Mouse (Mus musculus): ENCODE results near the gene Ms4a6c. TPM values are rescaled to one million over a fixed set of nuclear protein-coding genes. Genes with fewer than 3 reads are reported as not detected.

Ms4a6c gene
- total and polyA plus RNA-seq, 3 experiments = not detected

- Histone ChIP-seq H3K9ac (ENCODE audit: control insufficient read depth, low read depth, low read length, poor library complexity, severe bottlenecking) (no peak overlapping the region), H3K4me3 (ENCODE audit: control insufficient read depth in 1 of 2, insufficient read depth in 1 of 2, low read depth in 2 of 2, low read length in 2 of 2) (no peak overlapping the region), H3K79me2 (ENCODE audit: control insufficient read depth, insufficient read depth, low read length, poor library complexity) (no peaks in the 10 kb centered on the region), H3K27me3 (ENCODE audit: control insufficient read depth in 1 of 2, insufficient read depth in 2 of 2, low read length in 2 of 2) (peaks cover 0 to 7% of the 10 kb centered on the region in 2 experiments; a peak in 3 of 4 replicates), H3K4me1 (ENCODE audit: control insufficient read depth in 1 of 2, insufficient read depth in 2 of 2, low read length in 2 of 2) (no peaks in the 10 kb centered on the region), H3K9me3 (replicated peaks; ENCODE audit: insufficient read depth, low read length) (no peaks in the 10 kb centered on the region), H3K36me3 (ENCODE audit: control insufficient read depth in 1 of 2, insufficient read depth in 2 of 2, low read length in 2 of 2) (no peaks in the 10 kb centered on the region), H3K27ac (ENCODE audit: control insufficient read depth, low read depth, low read length) (no peak overlapping the region)
- TF ChIP-seq JUND (IDR thresholded peaks at IDR 0.05; ENCODE audit: low read depth, low read length) (no peak), SIN3A (IDR thresholded peaks at IDR 0.05; ENCODE audit: low read length) (no peak), MAX (IDR thresholded peaks at IDR 0.05; ENCODE audit: low read length) (no peak), POLR2AphosphoS2 (IDR thresholded peaks at IDR 0.05; ENCODE audit: low read length) (no peak), KAT2A (conservative IDR thresholded peaks at IDR 0.05; ENCODE audit: low read depth, low read length) (no peak), E2F4 (IDR thresholded peaks at IDR 0.05; ENCODE audit: borderline replicate concordance, low read depth, low read length) (no peak), MAFK (IDR thresholded peaks at IDR 0.05; ENCODE audit: borderline replicate concordance, low read depth, low read length) (no peak), MYB (IDR thresholded peaks at IDR 0.05; ENCODE audit: low read depth, low read length) (no peak), SMC3 (IDR thresholded peaks at IDR 0.05; ENCODE audit: low read depth, low read length) (no peak), HCFC1 (IDR thresholded peaks at IDR 0.05; ENCODE audit: low read depth, low read length) (no peak), TBP (IDR thresholded peaks at IDR 0.05; ENCODE audit: low read depth, low read length) (no peak)
- DNase-seq (ENCODE audit: low read depth, low spot score) = no peak
Measured at GRCm38 (mm10) chr19:11504857-11505256, 35.7 kb downstream of the Ms4a6c start.

GRCm38 (mm10) chr19:11513458-11513857 is 44.3 kb downstream of the Ms4a6c start:
- DNase-seq (ENCODE audit: low read depth, low spot score) = no peak
- Histone ChIP-seq H3K36me3 (ENCODE audit: control insufficient read depth in 1 of 2, insufficient read depth in 2 of 2, low read length in 2 of 2) (no peaks in the 10 kb centered on the region), H3K9me3 (replicated peaks; ENCODE audit: insufficient read depth, low read length) (no peaks in the 10 kb centered on the region), H3K79me2 (ENCODE audit: control insufficient read depth, insufficient read depth, low read length, poor library complexity) (no peaks in the 10 kb centered on the region), H3K9ac (ENCODE audit: control insufficient read depth, low read depth, low read length, poor library complexity, severe bottlenecking) (no peak overlapping the region), H3K4me1 (ENCODE audit: control insufficient read depth in 1 of 2, insufficient read depth in 2 of 2, low read length in 2 of 2) (no peaks in the 10 kb centered on the region), H3K27me3 (ENCODE audit: control insufficient read depth in 1 of 2, insufficient read depth in 2 of 2, low read length in 2 of 2) (peaks cover 5% of the 10 kb centered on the region in 2 experiments; a peak in 3 of 4 replicates), H3K27ac (ENCODE audit: control insufficient read depth, low read depth, low read length) (no peak overlapping the region), H3K4me3 (ENCODE audit: control insufficient read depth in 1 of 2, insufficient read depth in 1 of 2, low read depth in 2 of 2, low read length in 2 of 2) (no peak overlapping the region)
- no peak for TF ChIP-seq TCF12 (IDR thresholded peaks at IDR 0.05; ENCODE audit: low read depth, low read length)

GRCm38 (mm10) chr19:11516246-11516645 is 47.1 kb downstream of the Ms4a6c start, which contains the start of gene Ms4a6b:
Gene Ms4a6b, plus strand, starts transcription at chr19:11516512.
- Histone ChIP-seq H3K4me1 (ENCODE audit: control insufficient read depth in 1 of 2, insufficient read depth in 2 of 2, low read length in 2 of 2) (no peaks in the 10 kb centered on the region), H3K79me2 (ENCODE audit: control insufficient read depth, insufficient read depth, low read length, poor library complexity) (no peaks in the 10 kb centered on the region), H3K27me3 (ENCODE audit: control insufficient read depth in 1 of 2, insufficient read depth in 2 of 2, low read length in 2 of 2) (peaks cover 2 to 8% of the 10 kb centered on the region in 2 experiments; a peak in 3 of 4 replicates), H3K4me3 (ENCODE audit: control insufficient read depth in 1 of 2, insufficient read depth in 1 of 2, low read depth in 2 of 2, low read length in 2 of 2) (no peak within 1 kb of the TSS), H3K27ac (ENCODE audit: control insufficient read depth, low read depth, low read length) (no peak within 1 kb of the TSS), H3K9ac (ENCODE audit: control insufficient read depth, low read depth, low read length, poor library complexity, severe bottlenecking) (no peak within 1 kb of the TSS), H3K9me3 (replicated peaks; ENCODE audit: insufficient read depth, low read length) (no peaks in the 10 kb centered on the region), H3K36me3 (ENCODE audit: control insufficient read depth in 1 of 2, insufficient read depth in 2 of 2, low read length in 2 of 2) (no peaks in the 10 kb centered on the region)
- no peak for TF ChIP-seq POLR2AphosphoS5 (IDR thresholded peaks at IDR 0.05; ENCODE audit: borderline replicate concordance, low read depth, low read length)
- no peak for TF ChIP-seq ZMIZ1 (IDR thresholded peaks at IDR 0.05; ENCODE audit: low read depth, low read length)
- no peak for TF ChIP-seq SIN3A (IDR thresholded peaks at IDR 0.05; ENCODE audit: low read length)
- no peak for TF ChIP-seq CHD2 (IDR thresholded peaks at IDR 0.05; ENCODE audit: low read length)
- no peak for TF ChIP-seq HCFC1 (IDR thresholded peaks at IDR 0.05; ENCODE audit: low read depth, low read length)
- TF ChIP-seq NRF1 (IDR thresholded peaks at IDR 0.05; ENCODE audit: insufficient read depth, low read depth, low read length, poor library complexity, severe bottlenecking) = no peak
- no peak for TF ChIP-seq MAX (IDR thresholded peaks at IDR 0.05; ENCODE audit: low read length)
- no peak for TF ChIP-seq MYC (IDR thresholded peaks at IDR 0.05; ENCODE audit: low read depth, low read length)
- no peak for TF ChIP-seq TCF12 (IDR thresholded peaks at IDR 0.05; ENCODE audit: low read depth, low read length)
- TF ChIP-seq TBP (IDR thresholded peaks at IDR 0.05; ENCODE audit: low read depth, low read length) = no peak
- no peak for DNase-seq (ENCODE audit: low read depth, low spot score)
